Mouse (Mus musculus) liver, postnatal 0 days (tissue): ENCODE results near the gene Ptx3.

Experiments used
- CTCF ChIP-seq: sonication (generic); IDR thresholded peaks from 2 replicates; pipeline ENCODE4 v1.5.1; 2016; ENCODE audit warnings: antibody characterized with exemption, low read depth
- EP300 ChIP-seq: IDR thresholded peaks from 2 replicates; pipeline ENCODE4 v1.6.1; 2016; ENCODE audit warnings: antibody characterized with exemption, low read depth, mild to moderate bottlenecking

DNA sequence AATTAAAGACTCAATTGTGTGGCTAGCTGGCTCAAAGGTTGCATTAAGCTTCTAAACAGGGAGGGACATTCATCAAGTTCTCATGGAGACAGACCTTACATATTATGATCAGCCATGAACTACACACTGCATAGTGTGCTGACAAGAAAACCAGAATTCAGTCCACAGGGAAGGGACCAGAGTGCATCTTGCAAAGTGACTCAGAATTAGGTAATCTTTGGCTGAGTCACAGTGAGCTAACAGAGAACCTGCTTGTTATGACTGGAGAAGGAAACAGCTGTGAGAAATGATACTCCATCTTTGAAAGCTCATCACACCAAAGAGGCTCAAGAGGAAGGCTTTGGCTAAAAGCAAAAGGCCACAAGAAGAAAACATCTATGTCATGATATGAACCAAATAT is 20.8 kb downstream of the Ptx3 start:
- TF ChIP-seq CTCF (no peak), EP300 (no peak)
